ENCODE assay signal across 8 mouse cellular contexts in the genomic region with DNA sequence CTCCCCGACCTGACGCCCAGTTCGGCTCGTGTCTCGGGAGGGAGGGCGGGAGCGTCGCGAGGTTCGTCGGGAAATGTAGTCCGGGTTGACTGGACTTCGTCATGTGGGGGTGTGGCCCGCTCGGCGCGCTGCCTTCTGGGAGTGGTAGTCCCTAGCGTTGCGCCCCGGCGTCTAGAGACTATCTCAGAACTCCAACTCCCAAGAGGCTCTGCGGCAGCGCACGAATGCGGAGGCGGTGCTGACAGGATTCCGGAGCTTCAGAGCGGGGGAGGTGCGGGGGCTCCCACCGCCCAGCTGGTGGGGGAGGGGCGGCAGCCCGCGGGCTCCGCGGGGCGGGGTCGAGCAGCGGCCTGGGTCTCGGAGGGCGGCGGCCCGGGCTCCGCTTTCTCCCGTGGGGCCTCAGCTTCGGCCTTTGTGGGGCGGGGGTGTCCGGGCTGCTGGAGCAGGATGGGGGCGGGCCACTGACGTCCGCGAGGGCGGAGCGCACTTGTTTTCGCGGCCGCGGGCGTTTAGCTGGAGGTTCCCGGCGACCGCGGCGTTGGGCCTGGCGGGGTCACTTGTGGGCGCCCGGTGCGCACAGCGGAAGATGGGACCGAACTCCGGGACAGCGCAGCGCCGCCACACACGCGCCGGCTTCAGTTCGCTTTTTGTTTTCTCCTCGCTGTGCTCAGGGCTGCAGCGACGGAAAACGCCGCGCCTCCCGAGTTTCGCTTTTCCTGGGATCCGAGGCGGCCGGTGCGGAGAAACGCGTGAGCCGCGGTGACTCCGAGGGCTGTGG. TPM values are rescaled to one million over a fixed set of nuclear protein-coding genes. Genes with fewer than 3 reads are reported as not detected.
A peak's percentile ranks its signal among the peaks of the same experiment; 100 is the strongest.
DNase-seq lines count a peak whose midpoint lies in the region; ATAC-seq and TF ChIP-seq lines count a peak whose summit lies in the region.

A gene (minus strand): TSS at position 86 of the 778 bp plus-strand sequence.

- no peak for TF ChIP-seq RAD21 in MEL (IDR thresholded peaks at IDR 0.05; ENCODE audit: low read depth, low read length)

- no peak for TF ChIP-seq CTCF in MEL (IDR thresholded peaks at IDR 0.05 in 2 of 3, conservative IDR thresholded peaks at IDR 0.05 in 1 of 3; ENCODE audit: control insufficient read depth in 1 of 3, insufficient read depth in 1 of 3, low read depth in 2 of 3, low read length in 3 of 3, poor library complexity in 1 of 3, severe bottlenecking in 1 of 3)
- no peak for TF ChIP-seq CTCF in cerebellum, adult 2 months (IDR thresholded peaks at IDR 0.05; ENCODE audit: borderline replicate concordance, insufficient read depth, low read depth, low read length)
- TF ChIP-seq CTCF in forebrain, postnatal 0 days (IDR thresholded peaks at IDR 0.05; ENCODE audit: low read depth): peak; percentile 9; the same call in 1 of the 2 replicates

- ATAC-seq in forebrain, postnatal 0 days: peak; percentile 99
- peak; percentile 97 for ATAC-seq in lung, embryonic 15.5 days (ENCODE audit: borderline replicate concordance, extremely low read depth, low FRiP score, low TSS enrichment)

- peak within 1 kb of the TSS; percentile 86 for H3K4me2 ChIP-seq in forebrain, postnatal 0 days (ENCODE audit: low read depth)
- H3K4me2 ChIP-seq in lung, embryonic 15.5 days: peak within 1 kb of the TSS; percentile 93

- DNase-seq in MEL (ENCODE audit: low read depth, low spot score): peak; percentile 99
- peak; percentile 99 for DNase-seq in cerebellum, adult 2 months
- peak; percentile 99 for DNase-seq in forebrain, postnatal 0 days
- peak; percentile 99 for DNase-seq in heart, postnatal 4 days
- peak; percentile 99 for DNase-seq in layer of hippocampus, adult 8-10 months (ENCODE audit: low spot score in 2 of 2)
- DNase-seq in ovary, adult 18-20 months (ENCODE audit: low spot score): peak; percentile 99
- peak; percentile 99 for DNase-seq in thymus, postnatal 0 days (ENCODE audit: low spot score)

- H3K9me3 ChIP-seq in MEL (replicated peaks; ENCODE audit: insufficient read depth, low read length): no peaks in the 10 kb centered on the region
- H3K9me3 ChIP-seq in forebrain, postnatal 0 days (ENCODE audit: low read length): no peaks in the 10 kb centered on the region
- no peaks in the 10 kb centered on the region for H3K9me3 ChIP-seq in lung, embryonic 15.5 days

- under 1% methylated on average over 94 of the region's 94 CpGs for WGBS in cerebellum, adult 2 months
- 1% methylated on average over 91 of the region's 94 CpGs for WGBS in forebrain, postnatal 0 days
- 1% methylated on average over 88 of the region's 94 CpGs for WGBS in lung, embryonic 15.5 days

- peaks cover 0 to 20% of the 10 kb centered on the region in 2 experiments; a peak in 2 of 4 replicates for H3K36me3 ChIP-seq in MEL (ENCODE audit: control insufficient read depth in 1 of 2, insufficient read depth in 2 of 2, low read length in 2 of 2)
- peaks cover 12% of the 10 kb centered on the region for H3K36me3 ChIP-seq in forebrain, postnatal 0 days (ENCODE audit: insufficient read depth)
- peaks cover 16% of the 10 kb centered on the region for H3K36me3 ChIP-seq in lung, embryonic 15.5 days

- H3K27ac ChIP-seq in MEL (ENCODE audit: control insufficient read depth, low read depth, low read length): peak within 1 kb of the TSS; percentile 36
- peak within 1 kb of the TSS; percentile 98 for H3K27ac ChIP-seq in cerebellum, adult 2 months (ENCODE audit: insufficient read depth, low read length)
- peak within 1 kb of the TSS; percentile 86 for H3K27ac ChIP-seq in forebrain, postnatal 0 days (ENCODE audit: low read depth, low read length)
- H3K27ac ChIP-seq in lung, embryonic 15.5 days: peak within 1 kb of the TSS; percentile 87

- H3K4me3 ChIP-seq in MEL (ENCODE audit: control insufficient read depth in 1 of 2, insufficient read depth in 1 of 2, low read depth in 2 of 2, low read length in 2 of 2): peak within 1 kb of the TSS; percentile 88 to 97
- H3K4me3 ChIP-seq in cerebellum, adult 2 months (replicated peaks; ENCODE audit: insufficient read depth, low read depth, low read length): peak within 1 kb of the TSS; percentile 99
- H3K4me3 ChIP-seq in forebrain, postnatal 0 days (ENCODE audit: low read depth, low read length): peak within 1 kb of the TSS; percentile 95
- peak within 1 kb of the TSS; percentile 100 for H3K4me3 ChIP-seq in lung, embryonic 15.5 days

- TF ChIP-seq EP300 in MEL (IDR thresholded peaks at IDR 0.05; ENCODE audit: low read depth in 1 of 2, low read length in 2 of 2): peak in 1 of 2 experiments; percentile 45; a peak in 1 of 4 replicates

- H3K9ac ChIP-seq in MEL (ENCODE audit: control insufficient read depth, low read depth, low read length, poor library complexity, severe bottlenecking): peak within 1 kb of the TSS; percentile 94
- peak within 1 kb of the TSS; percentile 77 for H3K9ac ChIP-seq in forebrain, postnatal 0 days
- peak within 1 kb of the TSS; percentile 80 for H3K9ac ChIP-seq in lung, embryonic 15.5 days

- peaks cover 6% of the 10 kb centered on the region; the same call in 1 of the 2 replicates for H3K79me2 ChIP-seq in MEL (ENCODE audit: control insufficient read depth, insufficient read depth, low read length, poor library complexity)

- peaks cover 5 to 30% of the 10 kb centered on the region in 2 experiments for H3K4me1 ChIP-seq in MEL (ENCODE audit: control insufficient read depth in 1 of 2, insufficient read depth in 2 of 2, low read length in 2 of 2)
- H3K4me1 ChIP-seq in cerebellum, adult 2 months (ENCODE audit: control insufficient read depth, insufficient read depth, low read length): no peaks in the 10 kb centered on the region
- H3K4me1 ChIP-seq in forebrain, postnatal 0 days (ENCODE audit: insufficient read depth): no peaks in the 10 kb centered on the region
- H3K4me1 ChIP-seq in lung, embryonic 15.5 days: peaks cover 32% of the 10 kb centered on the region

- no peaks in the 10 kb centered on the region for H3K27me3 ChIP-seq in MEL (ENCODE audit: control insufficient read depth in 1 of 2, insufficient read depth in 2 of 2, low read length in 2 of 2)
- H3K27me3 ChIP-seq in cerebellum, adult 2 months (ENCODE audit: control insufficient read depth, insufficient read depth, low read length): no peaks in the 10 kb centered on the region
- H3K27me3 ChIP-seq in forebrain, postnatal 0 days (ENCODE audit: insufficient read depth, low read length): no peaks in the 10 kb centered on the region
- H3K27me3 ChIP-seq in lung, embryonic 15.5 days: no peaks in the 10 kb centered on the region

- peak; percentile 23 to 65; a peak in 2 of 4 replicates for TF ChIP-seq POLR2A in MEL (IDR thresholded peaks at IDR 0.05; ENCODE audit: control insufficient read depth in 1 of 2, insufficient read depth in 1 of 2, low read depth in 1 of 2, low read length in 2 of 2, poor library complexity in 1 of 2)
- peak; percentile 52; the same call in 1 of the 2 replicates for TF ChIP-seq POLR2A in cerebellum, adult 2 months (IDR thresholded peaks at IDR 0.05; ENCODE audit: borderline replicate concordance, insufficient read depth, low read length)

TF ChIP-seq in MEL, 35 proteins besides CTCF, POLR2A, EP300 and RAD21 (continues in another document):
- TF ChIP-seq GATA1 (IDR thresholded peaks at IDR 0.05; ENCODE audit: low read depth, low read length) (no peak), E2F4 (IDR thresholded peaks at IDR 0.05; ENCODE audit: borderline replicate concordance, low read depth, low read length) (no peak), SMC3 (IDR thresholded peaks at IDR 0.05; ENCODE audit: low read depth, low read length) (no peak), UBTF (IDR thresholded peaks at IDR 0.05; ENCODE audit: borderline replicate concordance, insufficient read depth, low read depth, low read length) (0 out of 2 replicates have a peak, but pooled peaks have one; percentile 50), POLR2AphosphoS2 (IDR thresholded peaks at IDR 0.05; ENCODE audit: low read length) (no peak), ZNF384 (IDR thresholded peaks at IDR 0.05; ENCODE audit: low read depth, low read length) (no peak), NRF1 (IDR thresholded peaks at IDR 0.05; ENCODE audit: insufficient read depth, low read depth, low read length, poor library complexity, severe bottlenecking) (0 out of 2 replicates have a peak, but pooled peaks have one; percentile 33), ZC3H11A (IDR thresholded peaks at IDR 0.05; ENCODE audit: low read depth, low read length) (no peak), USF2 (IDR thresholded peaks at IDR 0.05; ENCODE audit: borderline replicate concordance in 1 of 2, insufficient read depth in 1 of 2, low read depth in 1 of 2, low read length in 2 of 2) (no peak), JUND (IDR thresholded peaks at IDR 0.05; ENCODE audit: low read depth, low read length) (no peak), MYC (IDR thresholded peaks at IDR 0.05; ENCODE audit: low read depth, low read length) (0 out of 2 replicates have a peak, but pooled peaks have one; percentile 40), ELF1 (IDR thresholded peaks at IDR 0.05; ENCODE audit: low read depth, low read length) (peak; percentile 79), TCF12 (IDR thresholded peaks at IDR 0.05; ENCODE audit: low read depth, low read length) (no peak; the same call in none of the 2 replicates), MYB (IDR thresholded peaks at IDR 0.05; ENCODE audit: low read depth, low read length) (no peak), ETS1 (IDR thresholded peaks at IDR 0.05; ENCODE audit: low read depth, low read length) (peak; percentile 58), TBP (IDR thresholded peaks at IDR 0.05; ENCODE audit: low read depth, low read length) (no peak), KAT2A (conservative IDR thresholded peaks at IDR 0.05; ENCODE audit: low read depth, low read length) (peak; percentile 96), NELFE (IDR thresholded peaks at IDR 0.05; ENCODE audit: low read depth, low read length) (no peak; the same call in 1 of the 2 replicates), SIN3A (IDR thresholded peaks at IDR 0.05; ENCODE audit: low read length) (peak; percentile 86), MXI1 (IDR thresholded peaks at IDR 0.05; ENCODE audit: low read depth, low read length) (peak; percentile 62; the same call in 1 of the 2 replicates), CHD2 (IDR thresholded peaks at IDR 0.05; ENCODE audit: low read length) (peak; percentile 77; the same call in 1 of the 2 replicates)

RNA-seq across cellular contexts. Expression of the gene that starts here (rescaled TPM):
- 2.0 and 3.2 TPM in 2 replicates for total RNA-seq in MEL (2012; rRNA removed)
- 1 to 10 TPM in 1 of 2 experiments, not detected in 1; 6.6 TPM for polyA plus RNA-seq in MEL (2012; ENCODE audit: insufficient read depth in 1 of 2, insufficient read length in 2 of 2, low read depth in 1 of 2, low replicate concordance in 2 of 2, missing spikeins in 1 of 2)
- polyA plus RNA-seq in cerebellum, adult 2 months (2012; rRNA removed): 7.3 and 8.3 TPM in 2 replicates
- 15.7 and 17.1 TPM in 2 replicates for total RNA-seq in forebrain, postnatal 0 days (2014; rRNA removed)
- polyA plus RNA-seq in forebrain, postnatal 0 days (2015; fragmentation: Nextera tagmentation; extraction: Ambion mirVana): 11.0 and 17.2 TPM in 2 replicates
- 10 to 100 TPM; 14.8 to 15.3 TPM for total RNA-seq in heart, postnatal 4 days (2021)
- total RNA-seq in layer of hippocampus, adult 8-10 months (2022): 10 to 100 TPM; 11.2 to 17.0 (median 13.4) TPM
- polyA plus RNA-seq in lung, embryonic 15.5 days (2015; fragmentation: Nextera tagmentation; extraction: Ambion mirVana): 28.5 and 29.7 TPM in 2 replicates
- 10.0 and 11.3 TPM in 2 replicates for polyA plus RNA-seq in thymus, postnatal 0 days (2015; fragmentation: Nextera tagmentation; extraction: Ambion mirVana)

Comparison
In these comparisons a context has a peak if more than half of its experiments do, and no peak if none do; other contexts are left out.
1. Peak in every context shown above with its lines: DNase-seq, ATAC-seq, H3K4me3 ChIP-seq and H3K27ac ChIP-seq.
2. H3K27ac ChIP-seq: peak in every context shown above with its lines; median percentile 98 in cerebellum, adult 2 months; 87 in lung, embryonic 15.5 days; 86 in forebrain, postnatal 0 days; 36 in MEL.